Mouse (Mus musculus): ENCODE results near the gene Prkch.

The Prkch gene

DNA sequence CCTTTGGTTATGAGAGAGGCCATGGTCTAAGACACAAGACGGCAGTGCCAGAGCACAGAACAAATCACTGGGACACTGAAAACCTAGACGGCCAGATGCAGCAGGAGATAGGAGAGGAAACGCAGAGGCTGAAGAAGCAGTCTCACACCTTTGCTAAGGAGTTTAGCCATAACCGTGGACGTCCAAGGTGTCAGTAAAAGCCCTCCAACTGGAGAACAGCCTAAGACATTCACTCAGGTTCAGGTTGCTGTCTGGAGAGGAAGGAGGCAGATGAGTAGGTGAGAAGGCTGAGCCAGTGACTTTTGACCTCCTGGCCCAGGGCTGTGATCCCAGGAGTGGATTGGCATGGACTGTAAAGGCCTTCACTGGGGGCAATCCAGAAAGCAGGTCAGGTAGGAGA is 130.0 kb downstream of the Prkch start:
- DNase-seq (ENCODE audit: low spot score in 2 of 2), result no peak

DNA sequence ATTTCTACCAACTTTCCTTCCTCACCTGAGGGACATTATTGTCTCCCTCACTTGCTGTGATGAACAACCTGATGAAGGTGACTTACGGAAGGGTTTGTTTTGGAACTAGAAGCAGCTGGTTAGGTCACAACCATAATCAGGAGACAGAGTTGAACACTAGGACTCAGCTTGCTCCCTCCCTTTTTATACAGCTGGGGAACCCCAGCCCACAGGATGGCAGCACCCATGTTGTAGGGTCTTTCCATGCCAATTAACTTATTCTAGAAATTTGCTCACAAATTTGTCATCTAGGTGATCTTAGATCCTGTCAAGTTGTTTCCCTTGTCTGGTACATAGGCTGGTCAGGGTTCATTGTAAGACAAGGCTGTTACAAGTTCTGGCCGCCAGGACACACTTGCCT is 130.7 kb downstream of the Prkch start:
- no peak for DNase-seq (ENCODE audit: low spot score in 2 of 2)

DNA sequence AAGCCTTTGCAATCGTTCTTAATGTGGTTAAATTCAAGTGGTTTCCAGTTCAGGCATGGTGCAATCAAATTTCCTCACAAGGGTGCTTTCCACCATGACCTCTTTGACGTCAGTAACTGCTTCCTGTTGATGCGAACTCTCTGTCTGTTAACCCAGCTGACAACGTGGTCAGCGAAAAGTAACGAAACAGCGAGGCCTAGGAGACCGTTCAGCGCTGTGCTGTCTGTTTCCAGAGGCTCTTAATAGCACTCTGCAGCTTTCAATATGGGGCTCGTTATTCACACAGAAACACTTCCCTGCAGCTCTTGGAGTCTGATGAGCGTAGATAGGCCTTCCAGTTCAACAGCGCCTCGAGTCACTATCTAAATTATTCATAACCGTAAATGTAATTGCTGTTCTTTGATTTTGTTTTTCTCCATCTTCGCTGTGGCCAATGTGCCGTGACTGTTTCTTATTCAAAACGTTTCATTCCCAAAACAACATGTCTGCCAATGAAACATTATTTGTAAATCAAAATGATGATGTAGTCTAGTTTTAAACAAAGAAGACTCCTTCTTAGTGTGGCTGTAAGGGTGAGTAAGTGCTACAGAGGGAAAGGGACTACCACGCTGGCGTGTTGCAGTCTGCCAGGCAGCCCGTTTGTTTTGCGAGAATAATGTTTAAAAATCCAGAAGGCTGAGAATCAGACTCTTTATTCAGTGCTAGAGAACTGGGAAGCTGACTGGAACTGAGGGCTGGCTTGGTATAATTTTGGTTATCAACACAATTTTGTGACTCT is 131.5 kb downstream of the Prkch start:
- DNase-seq (ENCODE audit: low spot score in 2 of 2), result no peak

DNA sequence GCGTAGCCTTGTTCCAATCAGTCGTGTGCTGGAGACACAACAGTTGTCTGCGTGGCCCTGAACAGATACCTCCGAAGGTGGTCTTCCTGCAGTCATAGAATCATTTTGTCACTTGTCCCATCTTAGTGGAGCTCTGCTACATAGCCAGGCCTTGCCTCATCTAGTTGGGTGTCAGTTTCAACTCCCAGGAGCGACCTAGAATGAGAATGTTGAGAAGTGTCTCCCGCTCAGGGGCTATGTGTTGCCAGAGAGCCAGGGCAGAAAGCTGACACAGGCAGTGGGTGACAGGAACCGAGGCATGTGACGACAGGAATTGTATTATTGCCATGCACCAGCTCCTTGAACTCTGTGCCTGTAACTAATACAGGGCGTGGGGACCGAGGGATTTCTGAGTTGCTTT is 133.4 kb downstream of the Prkch start:
- no peak for DNase-seq (ENCODE audit: low spot score in 2 of 2)

DNA sequence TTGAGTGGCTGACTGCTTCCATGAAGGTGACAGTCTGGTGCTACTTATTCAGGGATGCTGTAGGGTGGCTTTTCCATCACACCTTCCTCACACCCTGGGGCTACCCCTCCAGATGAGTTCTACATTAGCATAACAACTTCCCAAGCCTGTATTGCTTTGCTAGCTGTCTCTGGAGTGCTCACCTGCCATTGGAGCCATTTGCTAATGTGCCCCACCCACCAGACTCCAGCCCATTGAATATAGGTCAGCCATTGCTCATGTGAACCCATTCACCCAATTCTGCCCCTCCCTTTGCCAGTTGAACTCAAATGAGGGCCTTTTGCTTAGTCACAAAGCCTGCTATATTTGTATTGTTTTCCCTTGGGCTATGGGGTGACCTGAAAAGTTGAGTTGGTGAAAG is 135.2 kb downstream of the Prkch start:
- DNase-seq (ENCODE audit: low spot score in 2 of 2), result no peak

DNA sequence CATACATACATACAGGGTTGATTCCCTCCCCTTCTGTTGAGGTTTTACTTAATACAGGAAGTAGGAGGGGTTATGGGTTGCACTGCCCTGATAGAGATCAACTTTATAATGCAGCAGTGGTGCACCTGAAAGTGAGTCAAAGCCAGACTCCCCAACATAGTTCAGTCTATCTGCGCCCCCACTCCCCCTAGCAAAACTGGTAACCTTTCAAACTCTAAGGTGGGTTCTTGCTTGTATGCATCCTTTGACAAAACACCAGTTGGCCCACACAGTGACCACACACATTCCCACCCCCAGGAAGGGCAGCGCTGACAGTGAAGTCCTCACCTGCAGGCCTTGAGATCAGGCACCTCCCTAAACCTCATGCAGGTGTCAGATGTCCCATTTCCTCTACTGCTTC is 135.9 kb downstream of the Prkch start:
- DNase-seq (ENCODE audit: low spot score in 2 of 2), result no peak

DNA sequence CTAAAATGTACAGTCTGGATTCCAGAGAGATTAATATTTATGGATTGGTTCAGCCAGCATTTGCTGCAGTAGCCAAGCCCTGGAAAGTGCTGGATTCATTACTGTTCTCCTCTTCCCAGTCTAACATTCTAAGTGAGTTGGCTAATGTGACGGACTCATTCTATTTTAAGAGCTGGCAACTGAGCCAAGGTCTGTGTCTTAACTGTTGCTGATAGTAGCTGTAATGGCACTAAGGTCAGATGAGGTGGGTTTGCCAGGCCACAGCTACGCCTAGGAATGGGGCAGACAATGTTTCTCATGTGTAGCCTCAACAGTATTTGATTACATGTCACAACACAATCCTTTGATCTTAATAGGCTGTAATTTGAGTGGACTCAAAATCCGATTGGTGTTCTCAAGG is 137.5 kb downstream of the Prkch start:
- peak; percentile 28 to 68 for DNase-seq (ENCODE audit: low spot score in 2 of 2)

DNA sequence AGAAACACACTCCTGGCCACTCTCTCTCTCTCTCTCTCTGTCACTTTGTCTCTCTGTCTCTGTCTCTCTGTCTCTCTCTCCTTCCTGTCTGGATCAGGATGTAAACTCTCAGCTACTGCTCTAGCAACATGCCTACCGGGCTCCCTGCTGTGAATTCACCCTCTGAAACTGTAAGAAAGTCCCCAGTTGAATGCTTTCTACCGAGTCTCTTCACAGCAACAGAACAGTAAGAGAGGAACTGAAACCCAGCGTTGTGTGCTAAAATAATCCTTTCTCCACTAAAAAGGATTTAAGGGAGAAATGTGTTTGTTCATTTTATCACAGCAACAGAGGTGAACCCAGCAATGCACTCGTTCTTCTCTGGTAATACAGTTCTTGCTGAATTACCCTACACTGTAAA is 138.5 kb downstream of the Prkch start:
- no peak for DNase-seq (ENCODE audit: low spot score in 2 of 2)

DNA sequence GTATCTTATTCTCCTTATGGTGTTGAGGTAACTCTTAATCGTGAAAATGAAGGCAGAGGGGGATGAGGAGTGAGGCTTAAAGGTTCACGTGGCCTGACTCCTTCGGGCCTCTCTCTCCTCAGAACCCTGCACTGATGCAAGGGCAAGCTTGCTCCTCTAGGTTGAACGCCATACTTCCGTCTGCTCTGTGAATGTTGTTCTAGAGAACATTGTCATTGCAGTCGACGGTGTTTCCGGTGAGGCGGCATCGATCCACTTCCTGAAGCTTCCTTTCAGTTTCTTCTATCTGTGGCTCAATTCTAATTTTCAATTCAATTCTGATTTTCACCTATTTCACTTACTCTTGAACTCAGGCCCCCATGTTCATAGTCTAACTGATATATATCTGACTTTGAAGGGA is 139.3 kb downstream of the Prkch start:
- DNase-seq (ENCODE audit: low spot score in 2 of 2), result no peak

DNA sequence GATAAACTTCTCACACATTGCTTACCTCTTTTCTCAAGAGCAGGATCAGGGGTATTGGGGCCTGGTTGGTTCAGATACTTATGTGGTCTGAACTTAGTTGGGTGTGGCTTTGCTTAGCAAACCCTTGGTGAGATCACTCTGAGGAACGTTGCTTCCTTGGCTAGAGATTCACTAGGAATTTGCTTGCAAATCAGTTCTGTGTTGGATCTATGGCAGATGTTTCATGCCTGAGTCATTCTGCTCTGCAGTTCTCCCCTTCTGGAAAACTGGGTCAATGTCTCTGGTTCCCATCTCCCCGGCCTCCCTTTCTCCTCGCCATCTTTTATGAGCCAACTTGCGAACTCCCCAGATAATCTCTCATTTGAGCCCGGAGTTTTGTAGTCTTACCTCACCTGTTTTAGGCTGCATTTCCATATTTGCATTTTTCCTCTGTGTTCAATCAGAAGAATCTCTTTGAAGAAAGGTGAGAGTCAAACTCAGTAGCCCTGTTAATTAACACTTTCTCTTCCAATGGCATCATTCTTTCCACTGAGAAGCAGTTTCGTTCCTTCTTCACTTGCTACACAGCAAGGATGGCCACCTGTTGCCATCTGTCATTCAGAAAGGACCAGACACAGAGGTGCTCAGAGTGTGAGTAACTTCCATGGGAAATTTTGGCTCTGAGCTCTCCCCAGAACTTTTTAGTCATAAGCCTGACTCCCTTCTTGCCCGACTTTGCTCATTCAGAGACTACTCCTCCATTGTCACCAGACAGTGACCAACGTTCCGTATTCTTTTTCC is 141.4 kb downstream of the Prkch start:
- no peak for DNase-seq (ENCODE audit: low spot score in 2 of 2)

DNA sequence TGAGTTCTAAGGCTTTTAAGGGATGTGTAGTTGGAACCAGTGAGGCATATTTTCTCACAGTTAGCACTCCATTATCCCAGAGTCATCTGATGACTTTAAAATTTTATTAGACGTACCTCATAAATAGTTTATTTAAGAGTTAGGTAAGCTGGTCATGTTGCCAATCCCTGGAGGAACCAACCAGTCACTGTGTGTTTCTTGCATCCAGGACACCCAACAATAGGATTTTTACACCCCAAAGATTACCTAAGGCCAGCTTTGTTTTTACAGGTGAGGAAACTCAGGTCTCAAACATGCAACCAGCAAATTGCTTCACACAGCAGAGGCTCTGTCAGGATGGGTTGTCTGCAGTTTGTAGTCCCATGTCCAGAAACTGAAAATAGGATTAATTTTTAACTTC is 142.4 kb downstream of the Prkch start:
- no peak for DNase-seq (ENCODE audit: low spot score in 2 of 2)

DNA sequence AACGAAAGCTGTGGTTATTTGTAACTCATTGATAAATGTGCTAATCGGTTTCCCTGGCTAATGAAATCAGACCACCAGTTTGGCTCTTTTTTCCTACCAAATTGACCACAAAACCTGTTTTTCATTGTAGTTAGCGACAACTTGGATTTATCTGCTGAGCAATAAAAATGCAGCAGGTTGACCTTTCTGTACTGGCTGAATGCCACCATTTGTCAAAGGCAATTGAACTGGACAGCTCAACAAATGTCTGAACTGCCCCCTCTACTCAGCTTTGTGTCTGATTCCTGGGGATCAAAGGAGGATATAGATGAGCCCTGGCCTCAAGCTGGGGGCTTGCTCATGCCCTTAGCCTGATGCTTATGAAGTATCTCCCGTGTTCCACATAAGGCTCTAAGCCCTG is 146.0 kb downstream of the Prkch start:
- DNase-seq (ENCODE audit: low spot score in 2 of 2), result no peak

DNA sequence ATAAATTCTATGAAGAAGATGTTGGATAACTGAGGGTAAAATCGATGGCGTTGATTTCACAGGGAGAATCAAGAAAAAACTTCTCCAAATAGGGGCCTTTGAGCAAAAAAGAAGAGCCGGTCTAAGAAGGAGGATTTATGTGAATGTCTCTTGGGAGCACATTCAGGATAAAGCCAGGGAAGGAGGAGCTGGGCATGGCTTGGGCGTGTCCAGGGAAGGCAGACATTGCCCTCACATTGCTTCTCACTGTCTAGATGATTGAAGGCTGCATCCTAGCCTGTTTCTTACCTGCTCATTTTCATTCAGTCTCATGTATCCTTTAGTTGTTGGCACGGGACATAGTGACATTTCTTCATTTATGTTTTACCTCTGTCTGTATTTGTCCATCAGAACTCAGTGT is 146.5 kb downstream of the Prkch start:
- no peak for DNase-seq (ENCODE audit: low spot score in 2 of 2)

DNA sequence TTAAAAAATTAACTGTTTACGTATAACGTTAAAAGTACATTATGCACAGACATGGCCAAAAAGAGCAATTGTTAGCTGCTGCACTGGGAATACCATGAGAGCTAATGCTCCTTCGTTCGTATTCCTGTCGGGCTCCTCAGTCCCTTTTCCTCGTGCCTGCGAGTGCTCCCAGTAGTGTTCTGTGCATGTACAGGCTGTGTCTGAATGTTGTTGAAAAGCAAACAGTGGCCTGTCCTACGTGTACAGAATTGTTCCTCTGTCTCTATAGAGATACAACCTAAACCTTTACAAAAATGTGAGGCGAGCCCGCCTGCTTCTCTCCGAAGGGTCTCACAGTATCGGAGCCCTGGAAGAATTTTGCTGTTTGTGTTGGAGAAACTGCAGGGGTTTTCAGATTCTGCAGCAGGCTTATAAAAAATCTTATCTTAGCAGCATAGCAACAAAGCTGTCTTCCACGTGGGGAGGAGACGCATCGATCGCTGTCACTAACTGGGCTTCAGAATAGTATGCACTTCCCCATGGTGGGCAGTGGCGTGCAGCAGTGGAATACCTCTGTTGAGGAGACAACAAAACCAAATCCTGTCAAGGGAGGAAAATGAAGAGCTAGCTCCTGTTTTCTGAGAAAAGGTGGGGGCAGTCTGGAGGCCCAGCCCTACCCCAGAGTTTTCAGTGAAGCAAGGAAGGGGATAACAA is 147.4 kb downstream of the Prkch start:
- DNase-seq (ENCODE audit: low spot score in 2 of 2), result no peak

DNA sequence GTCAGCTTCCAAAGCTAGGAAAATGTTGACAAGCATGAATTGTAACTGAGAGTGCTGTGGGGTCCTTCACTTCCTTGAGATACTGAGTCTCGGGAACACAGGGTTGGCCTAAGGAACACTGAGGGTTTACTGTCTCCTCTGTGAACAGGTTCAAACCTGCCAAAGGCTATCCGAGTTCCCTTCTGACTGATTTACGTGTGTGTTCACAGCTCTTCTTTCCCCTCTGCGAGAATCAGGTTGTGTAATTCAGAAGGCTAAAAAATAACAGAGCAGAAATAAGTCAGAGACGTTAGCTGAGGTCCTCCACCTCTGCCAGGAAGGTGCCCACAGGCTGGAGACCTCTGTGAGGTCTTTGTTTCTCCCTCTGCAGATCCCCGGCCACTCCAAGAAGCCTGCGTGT is 148.3 kb downstream of the Prkch start:
- no peak for DNase-seq (ENCODE audit: low spot score in 2 of 2)

DNA sequence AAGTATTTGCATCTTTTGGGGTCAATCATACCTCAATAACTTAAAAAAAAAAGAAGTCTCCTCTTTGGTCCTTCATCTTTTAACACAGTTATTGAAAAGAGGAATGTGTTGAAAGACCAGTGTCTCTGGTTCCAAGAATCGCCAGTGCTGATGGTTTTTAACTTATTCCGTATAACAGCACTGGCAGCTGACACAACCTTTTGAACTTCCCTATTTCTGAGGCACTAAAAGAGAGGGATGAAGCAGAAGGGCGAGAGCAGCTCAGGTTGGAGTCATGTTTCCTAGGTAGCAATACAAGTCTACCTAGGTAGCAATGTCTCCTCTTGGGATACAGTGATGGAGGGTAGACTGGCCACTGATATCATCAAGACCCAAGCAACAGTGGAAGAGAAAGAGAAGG is 152.3 kb downstream of the Prkch start:
- DNase-seq (ENCODE audit: low spot score in 2 of 2), result no peak

DNA sequence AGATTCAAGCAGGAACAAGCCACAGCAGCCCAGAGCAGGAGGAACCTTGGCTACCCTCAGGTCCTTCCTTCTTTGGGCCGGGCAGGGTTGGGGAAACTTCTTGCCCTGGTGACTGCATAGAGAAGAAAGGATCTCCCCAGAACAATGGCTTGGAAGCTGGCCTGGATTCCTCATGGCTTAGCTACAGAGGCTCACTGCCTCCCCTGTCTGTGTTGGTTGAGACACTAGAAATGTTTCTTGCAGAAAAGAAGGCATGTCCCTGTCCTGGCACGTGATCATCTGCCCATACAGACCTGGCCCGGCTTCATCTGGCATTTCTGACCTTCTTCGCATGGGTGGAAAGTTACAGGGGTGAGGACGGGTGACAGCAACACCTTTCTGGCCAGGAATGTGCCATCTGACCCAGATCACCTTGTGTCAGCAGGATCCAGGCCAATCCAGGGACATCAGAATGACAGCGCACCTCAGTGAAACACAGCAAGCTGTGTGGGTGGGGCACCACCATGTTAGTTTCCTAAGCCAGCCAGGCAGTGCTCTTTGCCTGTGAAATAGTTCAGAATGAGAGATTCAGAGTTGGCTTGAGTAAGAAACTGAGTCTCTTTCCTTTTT is 155.1 kb downstream of the Prkch start:
- peak; percentile 18 to 42 for DNase-seq (ENCODE audit: low spot score in 2 of 2)

DNA sequence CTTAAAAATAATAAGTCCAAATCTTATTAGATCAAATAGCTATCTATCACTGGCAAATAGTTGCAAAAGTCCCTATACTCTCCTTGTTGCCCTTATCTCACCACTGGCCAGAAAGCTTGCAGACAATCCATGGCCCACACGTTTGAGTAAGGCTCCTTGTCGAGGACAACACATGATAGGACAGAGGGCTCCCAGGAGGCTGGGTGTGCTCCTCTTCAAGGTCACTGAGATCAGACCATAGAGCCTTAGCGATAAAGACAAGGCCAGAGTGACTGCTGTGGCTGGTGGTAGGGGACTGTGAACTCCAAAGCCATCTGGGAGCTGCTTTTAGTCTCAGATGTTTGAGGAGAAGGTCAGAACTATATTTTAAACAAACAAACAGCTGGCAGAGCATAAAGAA is 158.0 kb downstream of the Prkch start:
- no peak for DNase-seq (ENCODE audit: low spot score in 2 of 2)

DNA sequence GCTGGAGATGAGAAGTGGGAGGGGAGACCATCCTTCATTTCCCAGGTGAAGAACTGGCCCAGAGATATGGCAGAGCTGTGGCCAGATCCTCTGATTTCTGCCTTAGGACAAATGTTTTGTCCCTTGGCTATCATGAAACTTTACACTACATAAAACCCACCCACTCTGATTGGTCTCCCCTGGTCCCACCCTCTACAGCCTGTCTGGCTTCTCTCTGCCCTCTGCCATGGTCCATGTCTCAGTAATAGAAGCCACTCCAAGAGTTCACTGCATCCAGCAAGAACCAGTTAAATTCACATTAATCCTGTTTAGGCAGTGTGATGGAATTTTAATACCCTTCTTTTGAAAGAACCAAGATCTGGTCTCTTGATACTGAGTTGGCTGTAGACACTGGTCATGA is 158.5 kb downstream of the Prkch start:
- no peak for DNase-seq (ENCODE audit: low spot score in 2 of 2)

DNA sequence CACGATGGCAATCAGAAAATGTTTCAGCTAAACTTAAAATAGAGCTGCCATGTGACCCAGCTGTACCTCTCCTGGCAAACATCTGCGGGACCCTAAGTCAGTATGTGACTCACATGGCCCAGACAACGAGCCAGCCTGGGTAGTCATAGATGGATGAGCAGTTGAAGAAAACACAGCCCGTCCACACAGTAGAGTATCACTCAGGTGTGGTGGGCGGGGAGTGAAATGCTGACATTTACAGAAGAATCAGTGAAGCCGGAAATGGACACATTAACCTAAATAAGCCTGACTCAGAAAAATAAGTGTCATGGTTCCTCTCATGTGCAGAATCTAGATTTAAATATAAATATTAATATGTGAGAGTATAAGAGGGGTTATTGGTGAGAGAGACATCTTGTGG is 161.5 kb downstream of the Prkch start:
- no peak for DNase-seq (ENCODE audit: low spot score in 2 of 2)

DNA sequence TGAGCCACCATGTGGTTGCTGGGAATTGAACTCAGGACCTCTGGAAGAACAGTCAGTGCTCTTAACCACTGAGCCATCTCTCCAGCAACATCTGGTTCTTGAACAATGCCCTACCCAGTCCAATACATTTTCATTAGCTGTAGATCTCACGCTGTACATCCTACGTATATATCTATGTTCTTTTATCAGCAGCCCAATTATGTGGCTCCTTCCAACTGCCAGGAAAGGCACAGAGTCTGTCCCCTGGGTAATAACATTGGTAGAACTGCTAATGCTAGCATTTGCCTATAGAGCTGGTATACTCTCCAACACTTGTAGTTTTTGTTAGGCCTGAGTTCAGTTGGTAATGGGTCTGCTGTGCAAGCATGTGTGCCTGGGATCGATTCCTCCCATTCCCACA is 163.8 kb downstream of the Prkch start:
- no peak for DNase-seq (ENCODE audit: low spot score in 2 of 2)

DNA sequence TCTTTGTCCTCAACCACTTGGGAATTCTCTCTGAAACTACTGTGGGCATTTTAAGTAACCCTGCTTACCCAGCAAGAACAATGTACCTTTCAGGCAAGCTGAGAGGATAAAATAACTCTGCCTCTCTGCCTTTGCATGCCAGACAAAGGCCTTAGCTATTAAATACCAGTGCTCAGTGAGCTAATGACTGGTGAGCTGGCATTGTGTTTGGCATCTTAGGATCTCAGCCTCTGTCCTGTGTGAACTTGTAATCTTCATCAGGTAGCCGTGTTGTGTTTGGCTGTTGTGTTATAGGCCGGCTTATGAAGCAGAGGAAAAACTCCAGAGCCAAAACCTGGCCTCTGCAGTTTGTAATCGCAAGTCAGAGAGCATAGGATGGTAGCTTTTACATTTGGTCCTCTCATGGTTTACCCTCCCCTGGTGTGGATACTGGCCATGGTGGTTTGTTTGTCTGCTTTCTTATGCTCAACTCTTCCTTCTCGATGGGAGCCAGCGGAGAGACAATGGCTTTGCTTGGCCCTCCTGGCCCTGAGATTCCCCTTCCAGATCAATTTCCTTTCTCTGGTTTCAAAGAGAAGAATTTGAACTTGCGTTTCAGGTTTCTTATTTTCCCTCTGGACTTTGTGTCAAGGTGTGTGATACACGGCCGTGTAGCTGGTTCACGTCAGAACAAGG is 170.0 kb downstream of the Prkch start:
- no peak for DNase-seq (ENCODE audit: low spot score in 2 of 2)
